Mouse (Mus musculus): ENCODE data around the gene Bpifb5. TPM values are rescaled to one million over a fixed set of nuclear protein-coding genes. Genes with fewer than 3 reads are reported as not detected.
"Not testable (repeated sequence)": the region's sequence is repeated elsewhere in the genome, so short reads cannot be mapped to it uniquely, and the experiment has no call there.

Bpifb5 gene
- polyA plus RNA-seq, 1 experiment from 2014 or later: not detected

DNA sequence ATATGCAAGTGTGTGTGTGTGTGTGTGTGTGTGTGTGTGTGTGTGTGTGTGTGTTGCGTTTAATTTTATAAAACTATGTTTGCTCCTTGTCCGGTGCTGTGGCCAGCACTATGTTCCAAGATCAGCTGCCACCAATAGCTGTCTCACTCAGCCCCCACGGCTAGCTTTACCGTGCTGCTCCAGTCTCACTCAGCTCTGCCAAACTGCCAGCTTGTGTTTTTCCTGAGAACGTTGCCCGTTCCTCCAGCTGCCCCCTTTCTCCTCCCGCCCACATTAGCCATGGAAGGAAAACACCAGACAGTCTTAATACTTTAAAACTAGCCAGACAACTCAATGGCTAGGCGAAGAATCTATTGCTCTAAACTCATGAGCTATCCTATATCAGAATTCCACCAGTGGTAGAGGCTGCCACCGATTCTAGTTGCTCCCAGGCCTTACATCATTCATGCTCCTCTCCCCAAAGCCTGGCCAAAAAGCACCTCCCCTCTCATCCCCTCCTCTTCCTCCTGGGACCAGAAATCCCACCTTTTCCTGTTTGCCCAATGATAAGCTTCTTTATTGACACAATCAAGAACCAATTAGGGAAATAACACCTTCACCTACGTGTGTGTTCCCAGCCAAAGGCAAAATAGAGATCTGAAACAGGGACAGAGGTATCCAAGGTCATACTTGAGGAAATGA, 20.0 kb downstream of the Bpifb5 start:
- 93% methylated on average over 10 of the region's 10 CpGs for WGBS

GRCm38 (mm10) chr2:154245322-154245721, 21.8 kb downstream of the Bpifb5 start:
- H3K4me3 ChIP-seq: no peak overlapping the region

More for the DNA sequence above, 20.0 kb downstream of the Bpifb5 start:
- no peak overlapping the region for H3K9ac ChIP-seq
- H3K9me3 ChIP-seq: no peaks in the 10 kb centered on the region
- no peak for ATAC-seq (ENCODE audit: low FRiP score, low read depth)
- no peak overlapping the region for H3K4me3 ChIP-seq
- no peaks in the 10 kb centered on the region for H3K36me3 ChIP-seq
- no peak overlapping the region for H3K4me2 ChIP-seq (replicated peaks)
- H3K27ac ChIP-seq: no peak overlapping the region
- H3K27me3 ChIP-seq (replicated peaks): no peaks in the 10 kb centered on the region
- no peaks in the 10 kb centered on the region for H3K4me1 ChIP-seq

DNA sequence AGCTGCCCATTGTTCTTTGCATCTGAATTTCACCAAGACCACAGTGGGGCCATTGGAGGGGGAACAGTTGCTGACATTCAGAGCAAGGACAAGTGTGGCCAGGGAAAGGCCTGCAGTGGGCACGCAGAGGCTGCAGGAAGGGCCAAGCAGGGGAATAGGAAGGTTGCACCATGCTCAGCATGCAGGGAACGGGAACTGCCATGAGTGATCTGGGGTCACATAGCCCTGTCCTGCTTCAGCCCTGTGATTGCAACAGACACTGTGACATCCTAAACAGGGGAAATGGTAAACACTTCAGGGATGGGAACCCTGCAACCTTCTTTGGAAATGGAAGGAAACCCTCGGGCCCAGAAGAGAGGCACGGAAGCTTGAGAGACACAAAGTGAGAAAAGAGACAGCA, 31.7 kb downstream of the Bpifb5 start:
- H3K27me3 ChIP-seq (replicated peaks); H3K27ac ChIP-seq; H3K9ac ChIP-seq; H3K36me3 ChIP-seq; H3K4me1 ChIP-seq; ATAC-seq (ENCODE audit: low FRiP score, low read depth); H3K9me3 ChIP-seq; H3K4me2 ChIP-seq (replicated peaks); H3K4me3 ChIP-seq: not testable (repeated sequence)
- WGBS: 80% methylated on average over 2 of the region's 4 CpGs

More at GRCm38 (mm10) chr2:154245322-154245721, 21.8 kb downstream of the Bpifb5 start:
- Histone ChIP-seq H3K9me3 (no peaks in the 10 kb centered on the region), H3K27ac (no peak overlapping the region), H3K9ac (no peak overlapping the region), H3K27me3 (replicated peaks) (no peaks in the 10 kb centered on the region), H3K36me3 (no peaks in the 10 kb centered on the region), H3K4me2 (replicated peaks) (no peak overlapping the region), H3K4me1 (no peaks in the 10 kb centered on the region)
- no peak for ATAC-seq (ENCODE audit: low FRiP score, low read depth)
- 95% methylated on average over 5 of the region's 5 CpGs for WGBS

- Histone ChIP-seq H3K27me3 (replicated peaks) (no peaks in the 10 kb centered on the region), H3K36me3 (no peaks in the 10 kb centered on the region), H3K9ac (no peak overlapping the region), H3K4me3 (no peak overlapping the region), H3K9me3 (no peaks in the 10 kb centered on the region), H3K4me2 (replicated peaks) (no peak overlapping the region), H3K4me1 (no peaks in the 10 kb centered on the region), H3K27ac (no peak overlapping the region)
- 79% methylated on average over 4 of the region's 4 CpGs for WGBS
- ATAC-seq (ENCODE audit: low FRiP score, low read depth): no peak
Observed at GRCm38 (mm10) chr2:154255770-154256169, 32.2 kb downstream of the Bpifb5 start.

DNA sequence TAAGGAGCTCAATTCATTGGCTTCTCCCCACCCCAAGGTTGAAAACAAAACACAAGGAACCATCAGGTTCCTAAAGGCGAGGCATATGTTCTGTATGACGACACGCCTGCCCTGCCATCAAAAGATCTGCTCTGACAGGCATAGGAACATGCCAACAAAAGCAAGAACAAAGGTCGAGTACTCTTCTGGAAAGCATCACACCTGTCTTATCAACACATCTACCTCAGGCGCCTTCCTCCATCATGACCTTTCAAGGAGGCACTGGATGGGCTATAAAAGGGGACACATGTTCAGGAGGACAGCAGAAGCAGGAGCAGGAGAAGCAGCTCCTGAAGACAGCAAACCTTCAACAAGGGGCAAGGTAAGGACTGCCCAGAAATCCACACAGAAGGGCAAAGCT, 34.0 kb downstream of the Bpifb5 start, which contains the start of gene Bpifb9a:
TSS of gene Bpifb9a (plus strand) at position 301 of the 400 bp plus-strand sequence.
- H3K4me1 ChIP-seq; H3K27me3 ChIP-seq (replicated peaks); H3K4me2 ChIP-seq (replicated peaks); ATAC-seq (ENCODE audit: low FRiP score, low read depth); H3K27ac ChIP-seq; H3K4me3 ChIP-seq; H3K9ac ChIP-seq; H3K9me3 ChIP-seq; H3K36me3 ChIP-seq: not testable (repeated sequence)
- WGBS: 88% methylated on average over 5 of the region's 5 CpGs

DNA sequence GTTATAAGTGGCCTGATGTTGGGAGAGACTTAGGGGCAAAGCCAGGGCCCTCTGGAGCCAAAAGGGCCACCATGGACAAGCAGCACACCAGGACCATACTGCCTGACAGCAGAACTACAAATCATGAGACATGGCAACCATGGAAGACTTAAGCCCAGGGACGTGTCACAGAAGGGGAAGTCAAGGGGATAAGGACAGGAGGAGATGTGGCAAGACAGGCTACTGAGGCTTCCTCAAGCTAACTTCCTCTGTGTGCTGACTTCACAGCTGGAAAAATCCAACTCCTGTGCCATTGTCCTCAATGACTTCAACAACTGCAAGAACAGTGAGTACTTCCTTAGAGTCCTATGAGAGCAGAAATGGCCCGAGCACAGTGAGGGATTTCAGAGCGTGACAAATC, 40.9 kb downstream of the Bpifb5 start:
- not testable (repeated sequence) for H3K9me3 ChIP-seq; H3K27me3 ChIP-seq (replicated peaks); H3K36me3 ChIP-seq; H3K4me1 ChIP-seq; H3K9ac ChIP-seq; ATAC-seq (ENCODE audit: low FRiP score, low read depth); H3K4me2 ChIP-seq (replicated peaks); H3K27ac ChIP-seq; H3K4me3 ChIP-seq
- 77% methylated on average over 3 of the region's 3 CpGs for WGBS

Other genes with a start within 250 kb of the Bpifb5 start
- not detected in 2 replicates for gene Bpifa6, start 248.8 kb upstream of the Bpifb5 start, polyA plus RNA-seq (2016; fragmentation: Nextera tagmentation; extraction: Ambion mirVana)
- not detected in 2 replicates for gene Bpifa2, start 215.5 kb upstream of the Bpifb5 start, polyA plus RNA-seq (2016; fragmentation: Nextera tagmentation; extraction: Ambion mirVana)
- gene Bpifa3, start 93.4 kb upstream of the Bpifb5 start, polyA plus RNA-seq (2016; fragmentation: Nextera tagmentation; extraction: Ambion mirVana): not detected in 2 replicates
- gene Bpifa1, start 80.9 kb upstream of the Bpifb5 start, polyA plus RNA-seq (2016; fragmentation: Nextera tagmentation; extraction: Ambion mirVana): not detected in 2 replicates
- gene Bpifa5, start 61.1 kb upstream of the Bpifb5 start, polyA plus RNA-seq (2016; fragmentation: Nextera tagmentation; extraction: Ambion mirVana): not detected in 2 replicates
- not detected in 2 replicates for gene Bpifb1, start 32.9 kb upstream of the Bpifb5 start, polyA plus RNA-seq (2016; fragmentation: Nextera tagmentation; extraction: Ambion mirVana)
- not detected in 2 replicates for gene Bpifb9a, start 34.1 kb downstream of the Bpifb5 start, polyA plus RNA-seq (2016; fragmentation: Nextera tagmentation; extraction: Ambion mirVana)
- gene Bpifb9b, start 83.5 kb downstream of the Bpifb5 start, polyA plus RNA-seq (2016; fragmentation: Nextera tagmentation; extraction: Ambion mirVana): not detected in 2 replicates
- gene Cdk5rap1, start 149.3 kb downstream of the Bpifb5 start, polyA plus RNA-seq (2016; fragmentation: Nextera tagmentation; extraction: Ambion mirVana): 15.2 and 15.7 TPM in 2 replicates
- 7.3 and 8.6 TPM in 2 replicates for gene Snta1, start 184.4 kb downstream of the Bpifb5 start, polyA plus RNA-seq (2016; fragmentation: Nextera tagmentation; extraction: Ambion mirVana)
- gene Cbfa2t2, start 212.7 kb downstream of the Bpifb5 start, polyA plus RNA-seq (2016; fragmentation: Nextera tagmentation; extraction: Ambion mirVana): 62.4 and 67.0 TPM in 2 replicates

Measured in neural tube, embryonic 12.5 days (tissue).